Mouse (Mus musculus) intestine, embryonic 15.5 days (tissue): Measurements from ENCODE around the gene Ugt1a8. TPM values are rescaled to one million over a fixed set of nuclear protein-coding genes. Genes with fewer than 3 reads are reported as not detected.

Experiments used
- ATAC-seq: fragments of 200-750 bp; cut with Nextera tagmentation; 2 replicates; pipeline ENCODE4 v1.8.0; 2017; ENCODE audit warnings: moderate TSS enrichment, moderate library complexity
- H3K27ac ChIP-seq: fragments of 300-500 bp; sonication (generic); 2 replicates; pipeline ENCODE4 v1.5.1; 2015; ENCODE audit warnings: mild to moderate bottlenecking, inconsistent platforms
- H3K27me3 ChIP-seq: fragments of 300-500 bp; sonication (generic); replicated peaks from 2 replicates; pipeline ENCODE4 v1.6.1; 2015; ENCODE audit warnings: inconsistent platforms
- H3K36me3 ChIP-seq: fragments of 300-500 bp; sonication (generic); 2 replicates; pipeline ENCODE4 v1.6.1; 2015; ENCODE audit warnings: inconsistent platforms
- H3K4me1 ChIP-seq: fragments of 300-500 bp; sonication (generic); replicated peaks from 2 replicates; pipeline ENCODE4 v1.6.1; 2015; ENCODE audit warnings: inconsistent platforms
- H3K4me2 ChIP-seq: fragments of 300-500 bp; sonication (generic); replicated peaks from 2 replicates; pipeline ENCODE4 v1.6.1; 2015; ENCODE audit warnings: mild to moderate bottlenecking, inconsistent platforms
- H3K4me3 ChIP-seq: fragments of 300-500 bp; sonication (generic); replicated peaks from 2 replicates; pipeline ENCODE4 v1.5.1; 2015; ENCODE audit warnings: inconsistent platforms
- H3K9ac ChIP-seq: fragments of 300-500 bp; sonication (generic); 2 replicates; pipeline ENCODE4 v1.6.1; 2015; ENCODE audit warnings: inconsistent platforms
- H3K9me3 ChIP-seq: fragments of 300-500 bp; sonication (generic); 2 replicates; pipeline ENCODE4 v1.6.1; 2016; ENCODE audit warnings: inconsistent platforms
- WGBS: fragments of 180-500 bp; shearing (Covaris S2); methylation state at CpG from one replicate; pipeline ENCODE4 v1.1.7; 2015; 5-methylcytosine and 5-hydroxymethylcytosine counted together
- polyA plus RNA-seq: library from polyadenylated mRNA; unstranded; fragments of >200 nt; fragmentation: Nextera tagmentation; extraction: Ambion mirVana; gene quantifications from 2 replicates; pipeline ENCODE4 v1.2.1, GENCODE M21; 2015

Gene Ugt1a8
- polyA plus RNA-seq, 1 experiment from 2014 or later = not detected

DNA sequence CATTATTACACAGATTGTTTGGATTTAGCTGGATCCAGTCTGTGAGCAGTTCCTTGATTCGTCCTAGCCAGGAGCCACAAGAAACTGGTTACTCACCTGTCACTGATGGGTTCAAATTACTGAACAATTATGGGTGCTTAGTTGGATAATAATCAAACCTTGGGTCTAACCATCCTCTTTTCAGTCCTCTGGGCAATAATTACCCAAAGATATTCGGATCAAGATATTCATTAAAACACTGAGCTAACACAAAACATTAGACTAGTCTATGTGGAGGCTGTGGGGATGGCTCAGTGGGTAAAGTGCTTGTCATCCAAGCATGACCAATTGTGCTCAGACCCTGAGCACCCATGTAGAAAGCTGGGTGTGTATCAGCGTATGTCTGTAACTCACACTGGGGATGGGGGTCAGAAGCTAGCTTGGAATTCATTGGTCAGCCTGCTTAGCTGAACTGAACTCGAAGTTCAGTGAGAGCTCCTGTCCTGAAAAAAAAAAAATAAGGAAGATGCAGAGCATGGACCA, 148.3 kb downstream of the Ugt1a8 start:
- H3K36me3 ChIP-seq = no peaks in the 10 kb centered on the region
- no peaks in the 10 kb centered on the region for H3K27me3 ChIP-seq
- no peak overlapping the region for H3K4me3 ChIP-seq
- ATAC-seq = no peak
- H3K9ac ChIP-seq = no peak overlapping the region
- 62% methylated on average over 4 of the region's 4 CpGs for WGBS
- H3K4me1 ChIP-seq = no peaks in the 10 kb centered on the region
- no peak overlapping the region for H3K27ac ChIP-seq
- H3K9me3 ChIP-seq = peaks cover 44% of the 10 kb centered on the region
- no peak overlapping the region for H3K4me2 ChIP-seq

- peak; percentile 10; the same call in 1 of the 2 replicates for ATAC-seq
- Histone ChIP-seq H3K4me2 (no peak overlapping the region), H3K27ac (no peak overlapping the region), H3K36me3 (no peaks in the 10 kb centered on the region), H3K27me3 (no peaks in the 10 kb centered on the region), H3K4me3 (no peak overlapping the region), H3K4me1 (no peaks in the 10 kb centered on the region), H3K9me3 (peaks cover 44% of the 10 kb centered on the region), H3K9ac (no peak overlapping the region)
- 68% methylated on average over 5 of the region's 5 CpGs for WGBS
Observed at GRCm38 (mm10) chr1:88237311-88237710, 149.7 kb downstream of the Ugt1a8 start.

GRCm38 (mm10) chr1:88238771-88239170, 151.2 kb downstream of the Ugt1a8 start:
- H3K9ac ChIP-seq = no peak overlapping the region
- no peak overlapping the region for H3K27ac ChIP-seq
- no peaks in the 10 kb centered on the region for H3K36me3 ChIP-seq
- H3K9me3 ChIP-seq = peaks cover 44% of the 10 kb centered on the region
- no peak overlapping the region for H3K4me3 ChIP-seq
- ATAC-seq = no peak
- H3K4me1 ChIP-seq = no peaks in the 10 kb centered on the region
- 71% methylated on average over 6 of the region's 6 CpGs for WGBS
- no peaks in the 10 kb centered on the region for H3K27me3 ChIP-seq
- H3K4me2 ChIP-seq = no peak overlapping the region

DNA sequence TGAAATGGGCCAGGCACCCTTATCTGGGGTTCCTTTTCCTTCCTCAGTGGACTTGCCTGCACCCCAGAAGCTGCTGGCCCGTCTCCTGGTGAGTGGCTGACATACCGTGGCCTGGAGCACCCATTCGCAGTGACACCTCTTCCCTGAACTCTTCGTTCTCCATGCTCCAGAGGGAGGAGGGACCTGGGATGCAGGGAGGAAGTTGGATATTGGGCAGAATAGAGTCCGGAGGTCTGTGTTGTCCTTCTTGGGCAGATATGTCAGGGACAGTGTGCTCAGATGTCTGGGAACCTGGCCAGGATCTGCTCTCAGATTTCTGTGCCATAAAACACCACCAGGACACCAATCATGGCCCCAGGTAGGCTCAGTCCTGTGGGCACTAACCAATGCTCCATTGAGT, 152.5 kb downstream of the Ugt1a8 start:
- Histone ChIP-seq H3K4me2 (no peak overlapping the region), H3K9me3 (peaks cover 40% of the 10 kb centered on the region), H3K27ac (no peak overlapping the region), H3K9ac (no peak overlapping the region), H3K36me3 (no peaks in the 10 kb centered on the region), H3K4me3 (no peak overlapping the region), H3K27me3 (no peaks in the 10 kb centered on the region), H3K4me1 (no peaks in the 10 kb centered on the region)
- no peak for ATAC-seq
- WGBS = 70% methylated on average over 5 of the region's 5 CpGs

- Histone ChIP-seq H3K4me2 (no peak overlapping the region), H3K36me3 (no peaks in the 10 kb centered on the region), H3K4me1 (no peaks in the 10 kb centered on the region), H3K9me3 (peaks cover 37% of the 10 kb centered on the region), H3K27me3 (no peaks in the 10 kb centered on the region), H3K9ac (no peak overlapping the region), H3K4me3 (no peak overlapping the region), H3K27ac (no peak overlapping the region)
- ATAC-seq = no peak
- 71% methylated on average over 4 of the region's 4 CpGs for WGBS
Observed at GRCm38 (mm10) chr1:88240579-88240978, 153.0 kb downstream of the Ugt1a8 start.

DNA sequence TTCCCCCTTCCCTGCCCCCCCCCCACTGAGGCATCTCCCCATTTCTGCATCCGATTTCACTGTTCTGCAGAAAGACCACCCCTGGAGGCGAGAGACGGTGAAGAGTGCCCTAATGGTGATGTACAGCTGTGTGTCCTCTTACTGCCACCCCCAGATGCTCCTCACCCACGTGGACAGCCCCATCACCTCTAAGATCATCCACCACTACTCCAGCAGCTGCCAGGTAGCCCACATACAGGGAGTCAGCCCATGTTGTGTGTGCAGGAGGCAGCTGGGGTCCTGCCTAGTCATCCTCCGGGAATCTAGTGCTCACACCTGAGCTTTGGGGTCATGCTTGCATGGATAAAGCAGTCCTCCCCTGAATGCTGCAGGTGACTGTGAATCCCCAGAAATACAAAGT, 156.2 kb downstream of the Ugt1a8 start:
- peaks cover 33% of the 10 kb centered on the region for H3K9me3 ChIP-seq
- no peak overlapping the region for H3K9ac ChIP-seq
- H3K27ac ChIP-seq = no peak overlapping the region
- no peak for ATAC-seq
- no peaks in the 10 kb centered on the region for H3K4me1 ChIP-seq
- WGBS = 62% methylated on average over 5 of the region's 5 CpGs
- H3K27me3 ChIP-seq = no peaks in the 10 kb centered on the region
- no peak overlapping the region for H3K4me2 ChIP-seq
- no peak overlapping the region for H3K4me3 ChIP-seq
- no peaks in the 10 kb centered on the region for H3K36me3 ChIP-seq

DNA sequence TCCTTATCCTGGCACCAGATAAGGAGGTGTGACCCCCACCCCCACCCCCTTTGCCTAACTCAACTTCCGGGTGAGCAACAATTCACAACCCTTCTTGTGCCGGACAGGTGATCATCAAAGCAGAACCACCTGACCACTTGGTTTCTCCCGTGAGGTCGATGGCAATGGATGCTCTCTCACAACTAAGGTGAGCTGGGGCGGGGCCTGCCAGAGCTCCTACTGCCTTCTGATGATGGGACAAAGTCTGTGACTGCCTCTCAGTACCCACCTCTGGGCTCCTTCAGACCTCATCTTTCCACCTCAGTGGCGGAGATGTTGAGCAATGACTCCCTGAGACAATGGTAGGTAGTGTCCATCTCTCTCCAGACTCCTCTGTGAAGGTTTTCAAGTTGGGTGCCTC, 158.3 kb downstream of the Ugt1a8 start:
- 79% methylated on average over 6 of the region's 6 CpGs for WGBS
- 0 out of 2 replicates have a peak, but pooled peaks have one; percentile 3 for ATAC-seq
- Histone ChIP-seq H3K27me3 (no peaks in the 10 kb centered on the region), H3K4me1 (no peaks in the 10 kb centered on the region), H3K4me2 (no peak overlapping the region), H3K9ac (no peak overlapping the region), H3K36me3 (no peaks in the 10 kb centered on the region), H3K4me3 (no peak overlapping the region), H3K27ac (no peak overlapping the region), H3K9me3 (peaks cover 20% of the 10 kb centered on the region)

DNA sequence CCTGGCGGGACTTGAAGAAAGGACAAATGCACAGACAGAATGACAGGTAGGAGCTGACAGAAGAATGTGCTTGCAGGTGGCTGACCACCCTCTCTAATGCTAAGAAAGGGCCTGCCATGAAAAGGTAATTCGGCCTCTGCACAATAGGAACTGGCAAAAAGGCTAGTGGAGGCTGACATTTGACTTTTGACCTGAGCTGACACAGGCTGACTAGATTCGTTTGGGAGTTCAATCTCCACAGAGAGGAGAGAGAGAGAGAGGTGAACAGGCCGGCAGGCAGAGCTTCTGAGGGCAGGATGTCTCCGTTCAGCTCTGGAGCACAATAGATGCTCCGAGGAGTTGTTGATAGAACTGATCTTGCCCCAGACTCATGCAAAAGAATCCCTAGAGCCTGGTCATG, 158.8 kb downstream of the Ugt1a8 start:
- Histone ChIP-seq H3K4me3 (no peak overlapping the region), H3K27me3 (no peaks in the 10 kb centered on the region), H3K4me2 (no peak overlapping the region), H3K9ac (no peak overlapping the region), H3K4me1 (no peaks in the 10 kb centered on the region), H3K27ac (no peak overlapping the region), H3K9me3 (peaks cover 17% of the 10 kb centered on the region), H3K36me3 (no peaks in the 10 kb centered on the region)
- WGBS = 49% methylated on average over 6 of the region's 6 CpGs
- ATAC-seq = no peak

DNA sequence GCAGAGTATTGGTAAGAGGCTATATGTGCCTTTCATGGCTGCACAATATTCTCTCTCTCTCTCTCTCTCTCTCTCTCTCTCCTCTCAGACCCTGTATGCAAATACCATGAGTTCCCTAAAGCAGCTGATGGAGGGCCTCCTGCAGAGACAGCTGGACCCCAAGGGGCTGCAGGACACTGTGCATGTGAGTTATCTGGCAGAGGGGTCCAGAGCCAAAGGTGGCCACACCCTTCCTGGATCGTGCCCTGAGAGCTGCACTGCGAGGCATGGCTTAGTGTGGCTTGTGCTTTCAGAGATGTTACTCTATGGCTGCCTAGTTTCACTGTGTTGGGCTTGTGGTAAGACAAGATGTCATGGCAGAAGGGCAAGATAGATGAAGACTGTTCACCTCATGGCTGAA, 160.0 kb downstream of the Ugt1a8 start:
- 53% methylated on average over 2 of the region's 2 CpGs for WGBS
- no peak overlapping the region for H3K4me3 ChIP-seq
- no peak for ATAC-seq
- H3K4me1 ChIP-seq = no peaks in the 10 kb centered on the region
- H3K4me2 ChIP-seq = no peak overlapping the region
- no peaks in the 10 kb centered on the region for H3K36me3 ChIP-seq
- H3K27ac ChIP-seq = no peak overlapping the region
- H3K9me3 ChIP-seq = peaks cover 12% of the 10 kb centered on the region
- no peak overlapping the region for H3K9ac ChIP-seq
- no peaks in the 10 kb centered on the region for H3K27me3 ChIP-seq

DNA sequence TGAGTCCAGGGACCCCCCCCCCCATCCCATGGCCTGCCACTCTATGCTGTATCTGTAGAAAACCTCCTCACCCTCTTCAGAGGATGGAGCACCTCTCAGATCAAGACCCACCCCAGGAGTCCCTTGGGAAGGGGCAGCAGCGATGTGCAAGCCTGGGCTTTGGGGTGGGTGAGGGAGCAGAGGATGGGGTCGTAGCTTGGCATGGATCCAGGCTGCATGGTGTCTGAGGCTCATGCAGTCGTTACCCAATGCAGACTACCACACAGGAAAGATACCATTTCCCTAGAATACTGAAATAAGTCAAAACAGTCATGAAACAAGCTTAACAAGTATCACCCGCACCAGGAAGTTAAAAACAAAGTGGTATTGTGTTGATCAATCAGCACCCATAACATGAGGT, 161.0 kb downstream of the Ugt1a8 start:
- WGBS = 70% methylated on average over 4 of the region's 4 CpGs
- H3K36me3 ChIP-seq = no peaks in the 10 kb centered on the region
- H3K27ac ChIP-seq = no peak overlapping the region
- no peaks in the 10 kb centered on the region for H3K4me1 ChIP-seq
- H3K27me3 ChIP-seq = no peaks in the 10 kb centered on the region
- peaks cover 8% of the 10 kb centered on the region; the same call in 1 of the 2 replicates for H3K9me3 ChIP-seq
- no peak for ATAC-seq
- no peak overlapping the region for H3K9ac ChIP-seq
- no peak overlapping the region for H3K4me2 ChIP-seq
- no peak overlapping the region for H3K4me3 ChIP-seq

DNA sequence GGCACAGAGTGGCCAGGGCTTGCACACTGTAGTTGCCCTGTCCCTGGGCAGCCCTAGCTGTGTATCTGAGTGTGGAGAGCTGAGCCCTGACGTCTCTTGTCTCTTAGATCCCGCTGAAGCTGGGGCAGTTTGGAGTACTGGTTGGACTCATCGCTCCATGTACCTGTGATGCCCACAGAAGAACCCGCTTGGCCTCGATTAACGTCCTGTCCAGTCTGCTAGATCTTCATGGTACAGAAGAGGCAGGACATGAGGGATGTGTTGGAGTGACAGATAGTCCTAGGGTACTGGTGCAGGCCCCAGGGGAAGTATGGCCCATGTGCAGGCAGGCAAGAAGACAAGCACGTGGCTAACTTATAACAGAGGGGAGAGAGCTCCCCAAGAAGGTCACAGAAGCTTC, 162.0 kb downstream of the Ugt1a8 start:
- WGBS = 78% methylated on average over 7 of the region's 7 CpGs
- Histone ChIP-seq H3K4me3 (no peak overlapping the region), H3K36me3 (no peaks in the 10 kb centered on the region), H3K4me1 (no peaks in the 10 kb centered on the region), H3K27ac (no peak overlapping the region), H3K27me3 (no peaks in the 10 kb centered on the region), H3K9me3 (peaks cover 3% of the 10 kb centered on the region; the same call in 1 of the 2 replicates), H3K4me2 (no peak overlapping the region), H3K9ac (no peak overlapping the region)
- ATAC-seq = no peak

DNA sequence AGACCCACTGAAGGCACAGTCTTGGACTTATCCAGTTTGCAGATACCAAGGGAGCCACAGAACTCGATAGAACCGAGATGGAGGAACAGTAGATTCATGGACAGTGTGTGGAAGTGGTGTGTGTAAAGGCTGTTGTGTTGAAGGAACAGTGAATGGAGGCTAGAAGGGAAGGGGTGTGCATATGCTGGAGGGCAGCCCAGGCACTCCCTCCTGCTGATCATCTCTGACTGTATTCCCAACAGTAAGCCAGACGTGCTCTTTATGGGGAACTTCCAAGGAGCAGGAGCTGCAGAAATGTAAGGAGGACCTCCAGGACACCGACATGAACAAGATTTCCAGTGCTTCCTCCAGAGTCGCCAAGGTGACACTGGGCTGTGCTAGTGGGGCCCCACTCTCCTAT, 162.4 kb downstream of the Ugt1a8 start:
- Histone ChIP-seq H3K4me1 (no peaks in the 10 kb centered on the region), H3K4me2 (no peak overlapping the region), H3K9ac (no peak overlapping the region), H3K36me3 (no peaks in the 10 kb centered on the region), H3K4me3 (no peak overlapping the region), H3K27me3 (no peaks in the 10 kb centered on the region), H3K9me3 (peaks cover 5% of the 10 kb centered on the region; the same call in 1 of the 2 replicates), H3K27ac (no peak overlapping the region)
- 81% methylated on average over 5 of the region's 5 CpGs for WGBS
- no peak for ATAC-seq

- no peaks in the 10 kb centered on the region for H3K36me3 ChIP-seq
- no peak overlapping the region for H3K27ac ChIP-seq
- H3K27me3 ChIP-seq = no peaks in the 10 kb centered on the region
- no peaks in the 10 kb centered on the region for H3K4me1 ChIP-seq
- H3K4me2 ChIP-seq = no peak overlapping the region
- no peak overlapping the region for H3K4me3 ChIP-seq
- no peak overlapping the region for H3K9ac ChIP-seq
- ATAC-seq = peak; percentile 13
- 0 out of 2 replicates have a peak, but pooled peaks cover 9% of the 10 kb centered on the region for H3K9me3 ChIP-seq
- 72% methylated on average over 8 of the region's 8 CpGs for WGBS
Observed at GRCm38 (mm10) chr1:88253106-88253505, 165.5 kb downstream of the Ugt1a8 start.
